In genomic region chr4:125960704-125961279, GRCm38 (mm10) we compare ENCODE assay signal across 28 mouse cellular contexts.
"Had no signal": no experiment of that assay in that cellular context is flagged by ENCODE, and none has a peak within 500 bp of the region (broad histone marks: within the 10 kb centered on the region; RNA-seq: fewer than 3 reads in every experiment).

No protein-coding gene starts in this region.

- DNase-seq: kidney, adult 2 months; layer of hippocampus, adult 9-11 months; layer of hippocampus, postnatal 36 days; liver; lung, adult 18-20 months; lung, postnatal 10 days; lung, postnatal 36 days; right cerebral cortex, adult 18-20 months; right cerebral cortex, postnatal 14 days; right cerebral cortex, postnatal 4 days; thymus, adult 2 months; thymus, postnatal 14 days; thymus, postnatal 4 days had no signal

- H3K4me1 ChIP-seq: liver, embryonic 12.5 days; liver, embryonic 15.5 days; lung, embryonic 15.5 days; megakaryocyte, embryonic 14.5 days had no signal

- H3K4me2 ChIP-seq: limb, embryonic 13.5 days; liver, embryonic 12.5 days; liver, embryonic 15.5 days; lung, embryonic 15.5 days; midbrain, embryonic 13.5 days; neural tube, embryonic 13.5 days had no signal

- H3K9ac ChIP-seq: limb, embryonic 13.5 days; liver, embryonic 12.5 days; liver, embryonic 15.5 days; lung, embryonic 15.5 days; midbrain, embryonic 13.5 days; neural tube, embryonic 13.5 days had no signal

- H3K27me3 ChIP-seq: lung, embryonic 15.5 days had no signal

- H3K9me3 ChIP-seq: limb, embryonic 13.5 days; liver, embryonic 12.5 days; liver, embryonic 15.5 days; lung, embryonic 15.5 days; megakaryocyte, embryonic 14.5 days; midbrain, embryonic 10.5 days; midbrain, embryonic 13.5 days; neural tube, embryonic 13.5 days had no signal

- H3K27ac ChIP-seq: layer of hippocampus, adult 2 months; left cerebral cortex, adult 2 months; limb, embryonic 13.5 days; liver, embryonic 12.5 days; liver, embryonic 15.5 days; lung, embryonic 15.5 days; midbrain, embryonic 10.5 days; midbrain, embryonic 13.5 days; neural tube, embryonic 13.5 days; stomach, postnatal 0 days had no signal

- ATAC-seq: inflammation-experienced regulatory T-cells, adult 6 months; intestine, embryonic 16.5 days; liver, embryonic 12.5 days; midbrain, embryonic 13.5 days; midbrain, embryonic 16.5 days had no signal

- H3K4me3 ChIP-seq: layer of hippocampus, adult 2 months; left cerebral cortex, adult 2 months; limb, embryonic 13.5 days; liver, embryonic 12.5 days; liver, embryonic 15.5 days; lung, embryonic 15.5 days; megakaryocyte, embryonic 14.5 days; midbrain, embryonic 10.5 days; midbrain, embryonic 13.5 days; myocyte; neural tube, embryonic 13.5 days had no signal

- H3K36me3 ChIP-seq: limb, embryonic 13.5 days; liver, embryonic 12.5 days; liver, embryonic 15.5 days; lung, embryonic 15.5 days; midbrain, embryonic 10.5 days; midbrain, embryonic 13.5 days; neural tube, embryonic 13.5 days had no signal
